Mouse (Mus musculus): ENCODE results near the gene Gm49392. TPM values are rescaled to one million over a fixed set of nuclear protein-coding genes. Genes with fewer than 3 reads are reported as not detected.

The Gm49392 gene
- polyA plus RNA-seq, 2 experiments = 0.24 to 0.36 TPM

DNA sequence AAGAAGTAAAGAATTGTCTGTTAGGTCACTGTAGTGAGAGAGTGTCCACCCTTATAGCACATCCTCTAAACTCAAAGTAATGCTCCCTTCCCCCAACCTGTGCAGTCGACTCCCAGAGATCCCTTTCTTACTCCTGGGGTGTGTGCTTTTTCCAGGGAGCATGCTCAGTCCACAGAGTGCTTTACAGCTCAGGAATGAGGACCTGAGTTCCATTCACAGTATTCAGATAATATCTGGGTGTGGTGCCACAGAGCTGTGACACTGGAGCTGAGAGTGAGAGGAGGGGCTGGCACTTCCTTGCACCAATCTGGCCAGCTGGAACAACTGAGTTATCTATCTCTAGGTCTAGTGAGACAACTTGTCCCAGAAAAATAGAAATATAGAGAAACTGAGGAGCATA, 83.0 kb downstream of the Gm49392 start:
- Histone ChIP-seq H3K27me3 (ENCODE audit: control insufficient read depth, insufficient read depth, low read length) (no peaks in the 10 kb centered on the region), H3K9me3 (ENCODE audit: control insufficient read depth, low read length) (no peaks in the 10 kb centered on the region), H3K9ac (ENCODE audit: low read depth, low read length, severe bottlenecking) (no peak overlapping the region), H3K4me1 (ENCODE audit: control insufficient read depth, insufficient read depth, low read length) (no peaks in the 10 kb centered on the region), H3K4me3 (replicated peaks; ENCODE audit: low read length) (no peak overlapping the region), H3K4me2 (replicated peaks; ENCODE audit: low read depth, low read length, severe bottlenecking) (no peak overlapping the region), H3K36me3 (ENCODE audit: control insufficient read depth, insufficient read depth, low read length) (no peaks in the 10 kb centered on the region), H3K27ac (replicated peaks; ENCODE audit: low read depth, low read length) (no peak overlapping the region)
- ATAC-seq (ENCODE audit: low FRiP score, low read depth) (no peak), DNase-seq (ENCODE audit: low spot score) (no peak)
- TF ChIP-seq POLR2A (IDR thresholded peaks at IDR 0.05; ENCODE audit: borderline replicate concordance, extremely low read depth, insufficient read depth, insufficient read length) = no peak
- 45% methylated on average over 1 of the region's 1 CpGs for WGBS

DNA sequence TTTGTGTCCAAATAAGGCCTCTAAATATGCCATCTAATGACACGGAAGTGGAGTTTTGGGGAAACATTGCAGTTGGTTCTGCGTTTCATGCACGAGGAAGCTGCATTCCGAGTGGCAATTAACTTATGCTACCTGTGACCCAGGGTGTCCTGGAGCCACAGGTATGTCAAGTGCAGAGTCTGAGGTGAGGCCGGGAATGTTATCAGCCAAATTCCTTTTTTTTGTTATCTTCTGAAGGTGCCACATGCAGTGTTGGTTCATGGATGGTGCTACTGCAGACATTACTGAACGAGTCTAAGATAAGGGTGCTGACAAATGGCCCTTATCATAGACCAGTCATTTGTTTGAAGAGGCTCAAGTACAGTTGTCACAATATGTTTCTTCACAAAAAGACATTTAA, 83.9 kb downstream of the Gm49392 start:
- H3K27me3 ChIP-seq (ENCODE audit: control insufficient read depth, insufficient read depth, low read length) = no peaks in the 10 kb centered on the region
- ATAC-seq (ENCODE audit: low FRiP score, low read depth) (no peak), DNase-seq (ENCODE audit: low spot score) (no peak)
- H3K9me3 ChIP-seq (ENCODE audit: control insufficient read depth, low read length) = no peaks in the 10 kb centered on the region
- H3K36me3 ChIP-seq (ENCODE audit: control insufficient read depth, insufficient read depth, low read length) = no peaks in the 10 kb centered on the region
- H3K4me1 ChIP-seq (ENCODE audit: control insufficient read depth, insufficient read depth, low read length) = no peaks in the 10 kb centered on the region
- no peak overlapping the region for H3K4me2 ChIP-seq (replicated peaks; ENCODE audit: low read depth, low read length, severe bottlenecking)
- no peak overlapping the region for H3K9ac ChIP-seq (ENCODE audit: low read depth, low read length, severe bottlenecking)
- no peak overlapping the region for H3K27ac ChIP-seq (replicated peaks; ENCODE audit: low read depth, low read length)
- no peak overlapping the region for H3K4me3 ChIP-seq (replicated peaks; ENCODE audit: low read length)
- WGBS = 87% methylated on average over 6 of the region's 6 CpGs
- TF ChIP-seq POLR2A (IDR thresholded peaks at IDR 0.05; ENCODE audit: borderline replicate concordance, extremely low read depth, insufficient read depth, insufficient read length) = no peak

DNA sequence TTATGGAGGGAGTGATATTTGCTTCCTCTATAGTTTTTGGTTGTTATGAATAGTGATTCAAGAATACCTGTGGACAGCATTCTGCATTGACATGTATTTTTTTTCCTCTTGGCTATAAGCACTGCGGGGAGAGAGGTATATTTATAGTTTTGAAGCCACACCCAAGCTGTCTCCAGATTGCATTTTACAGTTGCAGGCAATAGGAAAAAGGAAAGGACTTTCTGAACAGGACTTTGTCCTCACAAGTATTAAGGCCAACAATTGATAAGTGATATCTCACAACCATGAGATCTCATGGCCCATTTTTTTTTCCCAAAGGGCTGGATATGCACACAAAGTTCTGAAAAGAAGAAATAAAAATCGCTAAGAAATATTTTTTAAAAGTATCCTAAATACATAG, 87.0 kb downstream of the Gm49392 start:
- Histone ChIP-seq H3K4me1 (ENCODE audit: control insufficient read depth, insufficient read depth, low read length) (no peaks in the 10 kb centered on the region), H3K27me3 (ENCODE audit: control insufficient read depth, insufficient read depth, low read length) (no peaks in the 10 kb centered on the region), H3K27ac (replicated peaks; ENCODE audit: low read depth, low read length) (no peak overlapping the region), H3K36me3 (ENCODE audit: control insufficient read depth, insufficient read depth, low read length) (no peaks in the 10 kb centered on the region), H3K4me2 (replicated peaks; ENCODE audit: low read depth, low read length, severe bottlenecking) (no peak overlapping the region), H3K9ac (ENCODE audit: low read depth, low read length, severe bottlenecking) (no peak overlapping the region), H3K9me3 (ENCODE audit: control insufficient read depth, low read length) (no peaks in the 10 kb centered on the region), H3K4me3 (replicated peaks; ENCODE audit: low read length) (no peak overlapping the region)
- no peak for TF ChIP-seq POLR2A (IDR thresholded peaks at IDR 0.05; ENCODE audit: borderline replicate concordance, extremely low read depth, insufficient read depth, insufficient read length)
- no peak for DNase-seq (ENCODE audit: low spot score)
- WGBS = 72% methylated on average over 2 of the region's 2 CpGs
- ATAC-seq (ENCODE audit: low FRiP score, low read depth) = no peak

DNA sequence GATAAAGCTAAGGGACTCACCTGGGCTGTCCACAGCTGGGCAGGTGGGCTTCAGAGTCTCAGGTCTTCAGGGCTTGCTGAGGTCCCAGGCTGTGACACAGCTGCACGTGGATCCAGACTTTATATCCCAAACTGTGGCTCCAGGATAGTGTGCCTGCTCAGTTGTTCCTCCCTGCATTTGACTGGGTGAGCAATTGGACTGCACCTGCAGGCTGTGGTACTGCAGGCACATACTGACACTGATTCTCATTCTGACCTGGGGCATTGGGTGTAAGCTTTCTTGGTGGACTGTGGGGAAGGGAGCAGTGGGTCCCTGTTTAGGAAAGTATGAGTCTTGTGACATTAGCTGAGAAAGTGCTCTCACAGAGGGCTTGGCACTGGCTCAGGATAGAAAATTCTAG, 93.9 kb downstream of the Gm49392 start, which contains the start of gene Ctsll3:
Ctsll3 (minus strand) TSS at position 101 of the 400 bp plus-strand sequence.
- H3K27ac ChIP-seq (replicated peaks; ENCODE audit: low read depth, low read length) = no peak within 1 kb of the TSS
- H3K4me3 ChIP-seq (replicated peaks; ENCODE audit: low read length) = no peak within 1 kb of the TSS
- 80% methylated on average over 1 of the region's 1 CpGs for WGBS
- no peak for DNase-seq (ENCODE audit: low spot score)
- H3K4me1 ChIP-seq (ENCODE audit: control insufficient read depth, insufficient read depth, low read length) = no peaks in the 10 kb centered on the region
- no peaks in the 10 kb centered on the region for H3K27me3 ChIP-seq (ENCODE audit: control insufficient read depth, insufficient read depth, low read length)
- H3K9me3 ChIP-seq (ENCODE audit: control insufficient read depth, low read length) = no peaks in the 10 kb centered on the region
- H3K4me2 ChIP-seq (replicated peaks; ENCODE audit: low read depth, low read length, severe bottlenecking) = no peak within 1 kb of the TSS
- no peaks in the 10 kb centered on the region for H3K36me3 ChIP-seq (ENCODE audit: control insufficient read depth, insufficient read depth, low read length)
- no peak for TF ChIP-seq POLR2A (IDR thresholded peaks at IDR 0.05; ENCODE audit: borderline replicate concordance, extremely low read depth, insufficient read depth, insufficient read length)
- ATAC-seq (ENCODE audit: low FRiP score, low read depth) = no peak
- no peak within 1 kb of the TSS for H3K9ac ChIP-seq (ENCODE audit: low read depth, low read length, severe bottlenecking)

Other genes starting within 250 kb of the Gm49392 start
- gene BC051665, start 110.5 kb downstream of the Gm49392 start, polyA plus RNA-seq (2012; rRNA removed) = not detected in 2 replicates
- not detected in 2 replicates for gene BC051665, start 110.5 kb downstream of the Gm49392 start, polyA plus RNA-seq (2014; fragmentation: Nextera tagmentation; extraction: Ambion mirVana)
- not detected in 2 replicates for gene Ctsll3, start 94.0 kb downstream of the Gm49392 start, polyA plus RNA-seq (2012; rRNA removed)
- 0.45 TPM in 1 of 2 replicates, not detected in the other for gene Ctsll3, start 94.0 kb downstream of the Gm49392 start, polyA plus RNA-seq (2014; fragmentation: Nextera tagmentation; extraction: Ambion mirVana)
- 0.12 TPM in 1 of 2 replicates, not detected in the other for gene 4930486L24Rik, start 32.4 kb downstream of the Gm49392 start, polyA plus RNA-seq (2012; rRNA removed)
- not detected in 2 replicates for gene 4930486L24Rik, start 32.4 kb downstream of the Gm49392 start, polyA plus RNA-seq (2014; fragmentation: Nextera tagmentation; extraction: Ambion mirVana)
- 3.1 and 3.5 TPM in 2 replicates for gene Ctla2b, start 553 bp upstream of the Gm49392 start, polyA plus RNA-seq (2012; rRNA removed)
- gene Ctla2b, start 553 bp upstream of the Gm49392 start, polyA plus RNA-seq (2014; fragmentation: Nextera tagmentation; extraction: Ambion mirVana) = 3.8 and 4.1 TPM in 2 replicates
- gene Tpbpb, start 8.0 kb upstream of the Gm49392 start, polyA plus RNA-seq (2012; rRNA removed) = 1.2 and 1.5 TPM in 2 replicates
- not detected in 2 replicates for gene Tpbpb, start 8.0 kb upstream of the Gm49392 start, polyA plus RNA-seq (2014; fragmentation: Nextera tagmentation; extraction: Ambion mirVana)
- not detected in 2 replicates for gene Gm49393, start 38.7 kb upstream of the Gm49392 start, polyA plus RNA-seq (2012; rRNA removed)
- not detected in 2 replicates for gene Gm49393, start 38.7 kb upstream of the Gm49392 start, polyA plus RNA-seq (2014; fragmentation: Nextera tagmentation; extraction: Ambion mirVana)
- gene Gm49391, start 39.7 kb upstream of the Gm49392 start, polyA plus RNA-seq (2012; rRNA removed) = 4.0 and 4.6 TPM in 2 replicates
- gene Gm49391, start 39.7 kb upstream of the Gm49392 start, polyA plus RNA-seq (2014; fragmentation: Nextera tagmentation; extraction: Ambion mirVana) = 1.6 and 3.5 TPM in 2 replicates
- 11.2 and 18.4 TPM in 2 replicates for gene Ctla2a, start 39.7 kb upstream of the Gm49392 start, polyA plus RNA-seq (2012; rRNA removed)
- 26.3 and 30.2 TPM in 2 replicates for gene Ctla2a, start 39.7 kb upstream of the Gm49392 start, polyA plus RNA-seq (2014; fragmentation: Nextera tagmentation; extraction: Ambion mirVana)
- 4.8 and 5.4 TPM in 2 replicates for gene Tpbpa, start 45.1 kb upstream of the Gm49392 start, polyA plus RNA-seq (2012; rRNA removed)
- not detected in 2 replicates for gene Tpbpa, start 45.1 kb upstream of the Gm49392 start, polyA plus RNA-seq (2014; fragmentation: Nextera tagmentation; extraction: Ambion mirVana)
- 1.1 and 1.3 TPM in 2 replicates for gene Ctsj, start 109.1 kb upstream of the Gm49392 start, polyA plus RNA-seq (2012; rRNA removed)
- gene Ctsj, start 109.1 kb upstream of the Gm49392 start, polyA plus RNA-seq (2014; fragmentation: Nextera tagmentation; extraction: Ambion mirVana) = not detected in 2 replicates
- not detected in 2 replicates for gene Ctsq, start 143.7 kb upstream of the Gm49392 start, polyA plus RNA-seq (2012; rRNA removed)
- not detected in 2 replicates for gene Ctsq, start 143.7 kb upstream of the Gm49392 start, polyA plus RNA-seq (2014; fragmentation: Nextera tagmentation; extraction: Ambion mirVana)

All from limb, embryonic 14.5 days (tissue).